Mouse (Mus musculus) forebrain, embryonic 16.5 days (tissue): Measurements from ENCODE around the gene Ank. TPM values are rescaled to one million over a fixed set of nuclear protein-coding genes. Genes with fewer than 3 reads are reported as not detected.

Experiments used
- ATAC-seq: fragments of 200-750 bp; cut with Nextera tagmentation; 2 replicates; pipeline ENCODE4 v1.8.0; 2017; ENCODE audit warnings: mild to moderate bottlenecking, moderate library complexity
- H3K27ac ChIP-seq: fragments of 300-500 bp; sonication (generic); 2 replicates; pipeline ENCODE4 v1.5.1; 2014; ENCODE audit warnings: low read length, control low read depth
- H3K27me3 ChIP-seq: fragments of 300-500 bp; sonication (generic); replicated peaks from 2 replicates; pipeline ENCODE4 v1.6.1; 2014; ENCODE audit warnings: low read length; ENCODE audit not compliant: control insufficient read depth, insufficient read depth
- H3K36me3 ChIP-seq: fragments of 300-500 bp; sonication (generic); 2 replicates; pipeline ENCODE4 v1.6.1; 2014; ENCODE audit not compliant: control insufficient read depth, insufficient read depth
- H3K4me1 ChIP-seq: fragments of 300-500 bp; sonication (generic); replicated peaks from 2 replicates; pipeline ENCODE4 v1.6.1; 2014; ENCODE audit warnings: low read length; ENCODE audit not compliant: control insufficient read depth, insufficient read depth
- H3K4me2 ChIP-seq: fragments of 300-500 bp; sonication (generic); 2 replicates; pipeline ENCODE4 v1.6.1; 2014; ENCODE audit warnings: mild to moderate bottlenecking, low read length, control low read depth
- H3K4me3 ChIP-seq: fragments of 300-500 bp; sonication (generic); replicated peaks from 2 replicates; pipeline ENCODE4 v1.5.1; 2014; ENCODE audit warnings: mild to moderate bottlenecking, low read length, control low read depth
- H3K9ac ChIP-seq: fragments of 300-500 bp; sonication (generic); replicated peaks from 2 replicates; pipeline ENCODE4 v1.6.1; 2014; ENCODE audit warnings: low read depth, low read length, control low read depth
- H3K9me3 ChIP-seq: fragments of 300-500 bp; sonication (generic); 2 replicates; pipeline ENCODE4 v1.6.1; 2016; ENCODE audit warnings: low read length; ENCODE audit not compliant: control insufficient read depth
- WGBS: fragments of 180-500 bp; shearing (Covaris S2); extraction: QIAGEN DNeasy Blood & Tissue Kit; methylation state at CpG from one replicate; pipeline ENCODE4 v1.1.7; 2014; 5-methylcytosine and 5-hydroxymethylcytosine counted together
- polyA plus RNA-seq: library from polyadenylated mRNA; unstranded; fragments of >200 nt; fragmentation: Nextera tagmentation; extraction: Ambion mirVana; gene quantifications from 2 replicates; pipeline ENCODE4 v1.2.1, GENCODE M21; 2015

The Ank gene
- polyA plus RNA-seq, 1 experiment from 2014 or later = 17.9 TPM

- no peaks in the 10 kb centered on the region for H3K9me3 ChIP-seq
- H3K9ac ChIP-seq = no peak overlapping the region
- no peaks in the 10 kb centered on the region for H3K36me3 ChIP-seq
- ATAC-seq = no peak
- H3K4me2 ChIP-seq = no peak overlapping the region
- WGBS = 85% methylated on average over 8 of the region's 8 CpGs
- no peaks in the 10 kb centered on the region for H3K27me3 ChIP-seq
- no peaks in the 10 kb centered on the region; the same call in 1 of the 2 replicates for H3K4me1 ChIP-seq
- no peak overlapping the region for H3K4me3 ChIP-seq
- H3K27ac ChIP-seq = no peak overlapping the region
Observed at GRCm38 (mm10) chr15:27518026-27518425, 51.5 kb downstream of the Ank start.

- no peak overlapping the region for H3K27ac ChIP-seq
- H3K9me3 ChIP-seq = no peaks in the 10 kb centered on the region
- H3K4me3 ChIP-seq = no peak overlapping the region
- 96% methylated on average over 7 of the region's 7 CpGs for WGBS
- H3K9ac ChIP-seq = no peak overlapping the region
- H3K4me2 ChIP-seq = no peak overlapping the region
- no peak for ATAC-seq
- no peaks in the 10 kb centered on the region; the same call in 1 of the 2 replicates for H3K4me1 ChIP-seq
- H3K36me3 ChIP-seq = no peaks in the 10 kb centered on the region
- H3K27me3 ChIP-seq = no peaks in the 10 kb centered on the region
Observed at GRCm38 (mm10) chr15:27519857-27520256, 53.4 kb downstream of the Ank start.

- Histone ChIP-seq H3K36me3 (no peaks in the 10 kb centered on the region), H3K27me3 (no peaks in the 10 kb centered on the region), H3K27ac (no peak overlapping the region), H3K9me3 (no peaks in the 10 kb centered on the region), H3K4me2 (no peak overlapping the region), H3K9ac (no peak overlapping the region), H3K4me1 (no peaks in the 10 kb centered on the region; the same call in 1 of the 2 replicates), H3K4me3 (no peak overlapping the region)
- WGBS = 89% methylated on average over 12 of the region's 12 CpGs
- no peak for ATAC-seq
Observed at GRCm38 (mm10) chr15:27525233-27526005, 58.9 kb downstream of the Ank start.

- Histone ChIP-seq H3K9ac (no peak overlapping the region), H3K27ac (no peak overlapping the region), H3K36me3 (no peaks in the 10 kb centered on the region), H3K4me2 (no peak overlapping the region), H3K9me3 (no peaks in the 10 kb centered on the region), H3K4me3 (no peak overlapping the region), H3K4me1 (peaks cover 2% of the 10 kb centered on the region; the same call in 1 of the 2 replicates), H3K27me3 (no peaks in the 10 kb centered on the region)
- ATAC-seq = no peak
- 88% methylated on average over 4 of the region's 4 CpGs for WGBS
Observed at GRCm38 (mm10) chr15:27528896-27529295, 62.4 kb downstream of the Ank start.

- no peaks in the 10 kb centered on the region for H3K9me3 ChIP-seq
- H3K27ac ChIP-seq = no peak overlapping the region
- H3K9ac ChIP-seq = no peak overlapping the region
- no peak overlapping the region for H3K4me3 ChIP-seq
- no peaks in the 10 kb centered on the region for H3K27me3 ChIP-seq
- H3K4me1 ChIP-seq = peaks cover 2% of the 10 kb centered on the region; the same call in 1 of the 2 replicates
- no peaks in the 10 kb centered on the region for H3K36me3 ChIP-seq
- WGBS = 61% methylated on average over 4 of the region's 4 CpGs
- H3K4me2 ChIP-seq = no peak overlapping the region
- ATAC-seq = no peak
Observed at GRCm38 (mm10) chr15:27530023-27530422, 63.5 kb downstream of the Ank start.

GRCm38 (mm10) chr15:27533036-27533435, 66.6 kb downstream of the Ank start:
- no peak overlapping the region for H3K27ac ChIP-seq
- no peaks in the 10 kb centered on the region for H3K27me3 ChIP-seq
- H3K4me3 ChIP-seq = no peak overlapping the region
- no peaks in the 10 kb centered on the region for H3K36me3 ChIP-seq
- ATAC-seq = no peak
- H3K9ac ChIP-seq = no peak overlapping the region
- H3K4me2 ChIP-seq = no peak overlapping the region
- no peaks in the 10 kb centered on the region for H3K9me3 ChIP-seq
- 0 out of 2 replicates have a peak, but pooled peaks cover 2% of the 10 kb centered on the region for H3K4me1 ChIP-seq
- 79% methylated on average over 3 of the region's 3 CpGs for WGBS

GRCm38 (mm10) chr15:27535681-27536080, 69.2 kb downstream of the Ank start:
- H3K36me3 ChIP-seq = no peaks in the 10 kb centered on the region

GRCm38 (mm10) chr15:27536186-27536585, 69.7 kb downstream of the Ank start:
- no peak for ATAC-seq
- Histone ChIP-seq H3K4me1 (0 out of 2 replicates have a peak, but pooled peaks cover 2% of the 10 kb centered on the region), H3K9ac (no peak overlapping the region), H3K4me3 (no peak overlapping the region), H3K36me3 (no peaks in the 10 kb centered on the region), H3K27me3 (no peaks in the 10 kb centered on the region), H3K9me3 (no peaks in the 10 kb centered on the region), H3K4me2 (no peak overlapping the region), H3K27ac (no peak overlapping the region)
- 90% methylated on average over 7 of the region's 7 CpGs for WGBS

More at GRCm38 (mm10) chr15:27535681-27536080, 69.2 kb downstream of the Ank start:
- no peak overlapping the region for H3K9ac ChIP-seq
- WGBS = 85% methylated on average over 4 of the region's 4 CpGs
- no peak overlapping the region for H3K4me2 ChIP-seq
- no peaks in the 10 kb centered on the region for H3K9me3 ChIP-seq
- no peak for ATAC-seq
- H3K27ac ChIP-seq = no peak overlapping the region
- H3K27me3 ChIP-seq = no peaks in the 10 kb centered on the region
- no peak overlapping the region for H3K4me3 ChIP-seq
- H3K4me1 ChIP-seq = 0 out of 2 replicates have a peak, but pooled peaks cover 2% of the 10 kb centered on the region

GRCm38 (mm10) chr15:27536771-27537170, 70.3 kb downstream of the Ank start:
- 55% methylated on average over 5 of the region's 5 CpGs for WGBS
- H3K27ac ChIP-seq = no peak overlapping the region
- no peak overlapping the region for H3K9ac ChIP-seq
- H3K27me3 ChIP-seq = no peaks in the 10 kb centered on the region
- H3K4me3 ChIP-seq = no peak overlapping the region
- 0 out of 2 replicates have a peak, but pooled peaks cover 2% of the 10 kb centered on the region for H3K4me1 ChIP-seq
- ATAC-seq = no peak
- no peaks in the 10 kb centered on the region for H3K9me3 ChIP-seq
- no peaks in the 10 kb centered on the region for H3K36me3 ChIP-seq
- H3K4me2 ChIP-seq = no peak overlapping the region
